Mouse (Mus musculus) gastrocnemius, postnatal 36 days (tissue): Measurements from ENCODE around the gene Sh2d4b. TPM values are rescaled to one million over a fixed set of nuclear protein-coding genes. Genes with fewer than 3 reads are reported as not detected.
A peak's percentile ranks its signal among the peaks of the same experiment; 100 is the strongest.

Experiments used
- DNase-seq, 2 experiments: peaks; one replicate each; pipeline ENCODE4 v3.0.0; 2022
- intact Hi-C: fragments of 180-260 bp; cut with DNase I; formaldehyde crosslinking; loops from one replicate; pipeline ENCODE4 v1.15.1; 2025
- total RNA-seq, 2 experiments: library from RNA; stranded (reverse); gene quantifications; 2 replicates each; pipeline ENCODE4 v1.2.3; 2021

Sh2d4b gene
- total RNA-seq, 2 experiments from 2014 or later, result 0.33 to 0.44 TPM

DNA sequence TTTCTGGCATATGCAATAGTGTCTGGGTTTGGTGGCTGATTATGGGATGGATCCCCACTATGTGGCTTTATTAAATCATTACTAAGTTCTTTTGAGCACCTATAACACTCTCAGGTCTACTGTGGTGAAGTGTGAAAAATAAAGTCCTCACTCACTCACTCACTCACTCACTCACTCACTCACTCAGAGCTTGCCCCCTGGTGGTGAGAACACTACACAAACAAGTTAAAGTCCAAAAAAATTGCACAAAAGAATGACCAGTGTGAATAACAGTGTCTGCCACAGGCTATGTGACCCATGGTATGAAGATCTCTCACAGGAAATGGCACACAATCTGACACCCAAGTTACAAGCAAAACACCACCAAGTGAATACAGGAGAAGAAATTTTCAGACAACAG, 30.0 kb downstream of the Sh2d4b start:
- DNase-seq, result no peak
- intact Hi-C loops, result no loop called here

DNA sequence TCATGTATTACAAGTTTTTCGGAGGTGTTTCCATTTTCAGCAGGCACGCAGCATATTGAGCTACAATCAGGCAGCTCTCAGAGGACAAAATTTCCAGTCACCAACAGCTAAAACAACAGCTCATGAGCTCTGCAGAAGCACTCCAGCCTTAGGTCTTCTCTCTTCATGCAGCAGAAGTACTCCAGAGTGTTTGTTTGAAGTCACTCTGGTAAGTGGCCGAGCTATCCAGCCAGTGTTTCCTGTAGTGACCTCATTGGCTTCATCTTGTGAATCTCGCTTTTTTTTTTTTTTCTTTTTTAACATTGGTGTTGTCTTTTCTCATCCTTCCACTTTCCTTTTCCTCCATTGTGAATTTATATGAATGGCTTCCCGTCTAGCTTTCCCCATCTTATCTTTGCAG, 40.1 kb downstream of the Sh2d4b start:
- DNase-seq, result no peak
- intact Hi-C loops, result no loop called here

DNA sequence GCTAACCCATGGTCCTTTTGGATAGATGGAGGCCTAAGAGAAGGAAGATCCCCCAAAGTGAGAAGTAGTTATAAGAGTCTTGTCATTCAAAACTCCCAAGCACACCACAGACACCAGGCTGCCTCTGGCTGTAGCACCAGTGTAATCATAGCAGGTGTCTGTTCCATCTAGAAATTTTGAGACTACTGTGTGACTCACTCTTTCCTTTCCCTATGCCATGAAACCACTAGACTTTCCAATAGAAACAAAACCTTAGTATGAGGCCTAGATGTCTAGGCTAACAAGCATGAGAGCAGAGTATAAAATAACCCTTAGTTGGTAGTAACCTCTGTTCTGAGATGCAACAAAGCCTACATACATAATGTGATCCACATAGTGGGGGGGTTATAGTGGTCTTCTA, 55.7 kb downstream of the Sh2d4b start:
- no peak for DNase-seq
- intact Hi-C loops, result no loop called here

GRCm38 (mm10) chr14:40830505-40830904, 62.6 kb downstream of the Sh2d4b start:
- no peak for DNase-seq
- intact Hi-C loops, result no loop called here

GRCm38 (mm10) chr14:40830094-40830493, 63.0 kb downstream of the Sh2d4b start:
- intact Hi-C loops, result no loop called here

DNA sequence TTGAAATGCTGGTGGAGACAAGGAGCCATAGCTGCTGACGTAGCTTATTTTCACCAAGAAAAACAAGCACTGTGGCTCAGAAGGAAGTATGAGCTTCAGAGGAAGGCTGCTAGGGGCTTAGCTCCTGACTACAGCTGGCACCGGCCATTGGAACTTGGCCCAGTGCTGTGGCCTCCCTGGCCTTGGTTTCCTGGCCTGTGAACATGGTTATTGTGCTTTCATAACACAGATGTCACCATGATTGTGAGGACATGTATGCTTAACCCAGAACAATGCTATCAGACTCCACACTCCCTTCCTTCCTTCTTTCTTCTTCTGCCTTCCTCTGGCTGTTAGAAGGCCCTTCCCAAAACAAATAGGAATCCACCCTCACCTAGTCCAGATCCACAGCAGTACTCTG, 75.0 kb downstream of the Sh2d4b start:
- intact Hi-C loops, result no loop called here
- DNase-seq, result no peak

More at GRCm38 (mm10) chr14:40830094-40830493, 63.0 kb downstream of the Sh2d4b start:
- no peak for DNase-seq

GRCm38 (mm10) chr14:40816715-40817114, 76.4 kb downstream of the Sh2d4b start:
- intact Hi-C loops, result no loop called here
- DNase-seq, result no peak

GRCm38 (mm10) chr14:40791606-40792005, 101.5 kb downstream of the Sh2d4b start:
- peak in 1 of 2 experiments; percentile 4 for DNase-seq
- intact Hi-C loops, result no loop called here

DNA sequence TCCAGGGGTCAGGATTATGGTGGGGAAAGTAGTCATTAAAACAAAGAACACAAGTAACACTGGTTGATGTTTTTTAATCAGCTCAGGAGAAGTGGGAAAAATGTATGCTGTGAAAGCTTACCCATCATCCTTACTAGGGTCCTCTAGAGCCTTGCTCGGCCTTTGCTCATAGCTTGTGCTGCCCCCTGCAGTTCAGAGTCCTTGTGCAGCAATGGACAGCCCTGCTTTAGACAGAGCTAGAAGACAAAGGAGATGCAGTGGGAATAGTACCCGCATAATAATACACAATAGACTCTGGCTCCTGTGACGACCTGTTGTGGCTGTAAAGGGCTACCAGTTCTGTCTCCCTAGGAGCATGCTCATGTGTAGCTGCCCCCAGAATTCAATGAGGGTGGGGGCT, 104.0 kb downstream of the Sh2d4b start:
- DNase-seq, result no peak
- intact Hi-C loops, result no loop called here

DNA sequence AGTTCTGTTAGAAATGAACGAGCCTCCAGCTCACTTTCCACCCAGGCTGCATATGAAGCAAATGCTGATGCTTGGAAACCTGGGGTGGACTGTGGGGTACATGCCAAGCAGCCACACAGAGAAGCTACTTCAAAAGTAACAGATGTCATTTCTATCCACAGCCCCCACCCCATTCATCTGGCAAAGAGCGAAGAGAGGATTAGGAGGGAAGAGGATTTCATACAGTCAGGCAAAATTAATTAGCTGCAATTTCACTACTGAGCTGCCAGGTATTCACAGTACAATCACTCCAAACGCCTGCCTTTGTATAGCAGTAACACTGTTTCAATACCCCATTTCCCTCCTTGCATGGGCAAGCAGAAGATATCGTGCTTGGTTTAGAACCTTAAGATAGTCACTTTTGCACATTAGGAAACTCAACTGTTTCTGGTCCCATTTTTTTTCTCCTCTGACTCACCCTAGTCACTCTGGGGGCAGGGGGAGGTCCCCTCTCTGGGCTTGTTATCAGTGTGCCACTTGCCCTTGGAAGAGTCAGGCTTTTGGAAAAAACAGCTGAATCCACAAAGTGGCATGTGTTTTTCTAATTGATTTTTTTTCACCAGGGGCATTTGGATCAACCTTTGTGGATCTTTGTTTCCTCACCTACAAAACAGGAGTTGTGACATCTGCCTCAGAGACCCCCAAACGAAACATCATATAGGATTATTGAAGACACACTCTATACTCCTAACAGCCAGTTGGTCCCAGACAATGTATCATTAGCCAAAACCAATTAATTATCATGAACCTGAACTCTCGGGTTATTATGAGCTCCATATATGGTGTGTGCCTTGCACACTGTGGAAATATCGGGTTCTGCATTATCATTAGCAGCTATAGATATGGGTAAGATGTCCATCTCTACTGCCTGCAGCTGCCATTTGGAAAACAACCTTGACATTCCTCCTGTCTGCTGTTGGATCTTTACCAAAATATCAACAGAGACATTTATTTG, 123.7 kb downstream of the Sh2d4b start:
- intact Hi-C loops, result no loop called here
- DNase-seq, result no peak

Other genes with a start within 250 kb of the Sh2d4b start
- gene Tspan14, start 73.5 kb upstream of the Sh2d4b start, total RNA-seq, result 10 to 100 TPM; 11.5 to 12.1 TPM
- 10 to 100 TPM; 13.1 to 19.1 TPM for gene Fam213a, start 120.5 kb upstream of the Sh2d4b start, total RNA-seq
- not detected for gene Dydc2, start 175.9 kb upstream of the Sh2d4b start, total RNA-seq
- not detected for gene Dydc1, start 179.6 kb upstream of the Sh2d4b start, total RNA-seq
- under 1 TPM in 1 of 2 experiments, not detected in 1; 0.36 TPM for gene Mat1a, start 211.8 kb upstream of the Sh2d4b start, total RNA-seq
- gene Sftpa1, start 238.5 kb upstream of the Sh2d4b start, total RNA-seq, result not detected